Mouse (Mus musculus) limb, embryonic 11.5 days (tissue): ENCODE results near the gene Arnt2. TPM values are rescaled to one million over a fixed set of nuclear protein-coding genes. Genes with fewer than 3 reads are reported as not detected.
A peak's percentile ranks its signal among the peaks of the same experiment; 100 is the strongest.

Source experiments
- ATAC-seq: fragments of 200-750 bp; cut with Nextera tagmentation; 2 replicates; pipeline ENCODE4 v1.8.0; 2017; ENCODE audit warnings: low read depth; ENCODE audit not compliant: insufficient number of reproducible peaks, low FRiP score, low TSS enrichment
- DNase-seq: peaks from one replicate; pipeline ENCODE4 v3.0.0-alpha.2; 2015; ENCODE audit warnings: low spot score
- H3K27ac ChIP-seq: fragments of 300-500 bp; sonication (generic); replicated peaks from 2 replicates; pipeline ENCODE4 v1.5.1; 2014; ENCODE audit warnings: low read depth, mild to moderate bottlenecking, low read length
- H3K27me3 ChIP-seq: fragments of 300-500 bp; sonication (generic); 2 replicates; pipeline ENCODE4 v1.6.1; 2014; ENCODE audit warnings: mild to moderate bottlenecking, low read length, mixed read lengths; ENCODE audit not compliant: control insufficient read depth, insufficient read depth
- H3K36me3 ChIP-seq: fragments of 300-500 bp; sonication (generic); 2 replicates; pipeline ENCODE4 v1.6.1; 2014; ENCODE audit warnings: mild to moderate bottlenecking, low read length, moderate library complexity, mixed read lengths; ENCODE audit not compliant: control insufficient read depth, insufficient read depth
- H3K4me1 ChIP-seq: fragments of 300-500 bp; sonication (generic); 2 replicates; pipeline ENCODE4 v1.6.1; 2014; ENCODE audit warnings: low read length, mixed read lengths; ENCODE audit not compliant: control insufficient read depth, insufficient read depth
- H3K4me2 ChIP-seq: fragments of 300-500 bp; sonication (generic); 2 replicates; pipeline ENCODE4 v1.6.1; 2014; ENCODE audit warnings: low read depth, mild to moderate bottlenecking, moderate library complexity; ENCODE audit not compliant: severe bottlenecking
- H3K4me3 ChIP-seq: fragments of 300-500 bp; sonication (generic); 2 replicates; pipeline ENCODE4 v1.5.1; 2014; ENCODE audit warnings: low read depth, low read length
- H3K9ac ChIP-seq: fragments of 300-500 bp; sonication (generic); 2 replicates; pipeline ENCODE4 v1.6.1; 2014; ENCODE audit warnings: mild to moderate bottlenecking, low read length
- H3K9me3 ChIP-seq: fragments of 300-500 bp; sonication (generic); 2 replicates; pipeline ENCODE4 v1.6.1; 2016; ENCODE audit warnings: low read length; ENCODE audit not compliant: control insufficient read depth
- WGBS: fragments of 180-500 bp; shearing (Covaris S2); extraction: QIAGEN DNeasy Blood & Tissue Kit; methylation state at CpG from one replicate; pipeline ENCODE4 v1.1.7; 2014; 5-methylcytosine and 5-hydroxymethylcytosine counted together
- polyA plus RNA-seq: library from polyadenylated mRNA; unstranded; fragments of >200 nt; fragmentation: Nextera tagmentation; extraction: Ambion mirVana; gene quantifications from 2 replicates; pipeline ENCODE4 v1.2.1, GENCODE M21; 2014

Arnt2 gene
- polyA plus RNA-seq, 1 experiment from 2014 or later: 17.8 TPM

- H3K9me3 ChIP-seq: no peaks in the 10 kb centered on the region
- no peak overlapping the region for H3K4me2 ChIP-seq
- no peak for DNase-seq
- no peak for ATAC-seq
- no peak overlapping the region for H3K4me3 ChIP-seq
- no peaks in the 10 kb centered on the region for H3K27me3 ChIP-seq
- H3K36me3 ChIP-seq: no peaks in the 10 kb centered on the region
- 91% methylated on average over 6 of the region's 6 CpGs for WGBS
- H3K4me1 ChIP-seq: no peaks in the 10 kb centered on the region
- no peak overlapping the region for H3K27ac ChIP-seq
- H3K9ac ChIP-seq: no peak overlapping the region
Measured at GRCm38 (mm10) chr7:84370911-84371592, 38.9 kb downstream of the Arnt2 start.

GRCm38 (mm10) chr7:84366251-84366650 lies 43.7 kb downstream of the Arnt2 start:
- 88% methylated on average over 4 of the region's 4 CpGs for WGBS
- H3K4me2 ChIP-seq: no peak overlapping the region
- no peak overlapping the region for H3K4me3 ChIP-seq
- ATAC-seq (no peak), DNase-seq (no peak)
- no peaks in the 10 kb centered on the region for H3K4me1 ChIP-seq
- no peaks in the 10 kb centered on the region for H3K36me3 ChIP-seq
- no peaks in the 10 kb centered on the region for H3K27me3 ChIP-seq
- no peak overlapping the region for H3K27ac ChIP-seq
- H3K9ac ChIP-seq: no peak overlapping the region
- H3K9me3 ChIP-seq: no peaks in the 10 kb centered on the region

- Histone ChIP-seq H3K27me3 (no peaks in the 10 kb centered on the region), H3K9me3 (no peaks in the 10 kb centered on the region), H3K4me2 (no peak overlapping the region), H3K9ac (no peak overlapping the region), H3K4me1 (no peaks in the 10 kb centered on the region), H3K4me3 (no peak overlapping the region), H3K27ac (no peak overlapping the region), H3K36me3 (no peaks in the 10 kb centered on the region)
- 53% methylated on average over 2 of the region's 2 CpGs for WGBS
- ATAC-seq (no peak), DNase-seq (no peak)
Measured at GRCm38 (mm10) chr7:84362711-84363110, 47.3 kb downstream of the Arnt2 start.

- no peaks in the 10 kb centered on the region for H3K27me3 ChIP-seq
- H3K36me3 ChIP-seq: no peaks in the 10 kb centered on the region
- H3K4me1 ChIP-seq: no peaks in the 10 kb centered on the region
- WGBS: 80% methylated on average over 10 of the region's 10 CpGs
- no peak overlapping the region for H3K9ac ChIP-seq
- no peak overlapping the region for H3K4me2 ChIP-seq
- H3K27ac ChIP-seq: no peak overlapping the region
- no peaks in the 10 kb centered on the region for H3K9me3 ChIP-seq
- DNase-seq (no peak), ATAC-seq (no peak)
- no peak overlapping the region for H3K4me3 ChIP-seq
Measured at GRCm38 (mm10) chr7:84361086-84361684, 48.8 kb downstream of the Arnt2 start.

GRCm38 (mm10) chr7:84358426-84358825 lies 51.5 kb downstream of the Arnt2 start:
- H3K27me3 ChIP-seq: no peaks in the 10 kb centered on the region
- H3K4me3 ChIP-seq: no peak overlapping the region
- ATAC-seq (no peak), DNase-seq (no peak)
- H3K27ac ChIP-seq: no peak overlapping the region
- no peaks in the 10 kb centered on the region for H3K9me3 ChIP-seq
- H3K4me2 ChIP-seq: no peak overlapping the region
- WGBS: 68% methylated on average over 1 of the region's 1 CpGs
- H3K9ac ChIP-seq: no peak overlapping the region
- no peaks in the 10 kb centered on the region for H3K36me3 ChIP-seq
- H3K4me1 ChIP-seq: no peaks in the 10 kb centered on the region

- H3K4me1 ChIP-seq: no peaks in the 10 kb centered on the region
- H3K27me3 ChIP-seq: no peaks in the 10 kb centered on the region
- no peak for ATAC-seq
- no peaks in the 10 kb centered on the region for H3K9me3 ChIP-seq
- H3K27ac ChIP-seq: no peak overlapping the region
- DNase-seq: peak; percentile 41
- 72% methylated on average over 10 of the region's 10 CpGs for WGBS
- no peak overlapping the region for H3K4me2 ChIP-seq
- no peaks in the 10 kb centered on the region for H3K36me3 ChIP-seq
- no peak overlapping the region for H3K4me3 ChIP-seq
- H3K9ac ChIP-seq: no peak overlapping the region
Measured at GRCm38 (mm10) chr7:84355619-84356570, 54.1 kb downstream of the Arnt2 start.

GRCm38 (mm10) chr7:84354890-84355289 lies 55.1 kb downstream of the Arnt2 start:
- H3K9ac ChIP-seq: no peak overlapping the region
- no peaks in the 10 kb centered on the region for H3K27me3 ChIP-seq
- H3K9me3 ChIP-seq: no peaks in the 10 kb centered on the region
- no peaks in the 10 kb centered on the region for H3K36me3 ChIP-seq
- no peak overlapping the region for H3K27ac ChIP-seq
- 87% methylated on average over 2 of the region's 2 CpGs for WGBS
- no peak overlapping the region for H3K4me3 ChIP-seq
- no peak for DNase-seq
- no peak for ATAC-seq
- H3K4me1 ChIP-seq: no peaks in the 10 kb centered on the region
- H3K4me2 ChIP-seq: no peak overlapping the region

- no peaks in the 10 kb centered on the region for H3K27me3 ChIP-seq
- no peak for ATAC-seq
- no peak for DNase-seq
- no peaks in the 10 kb centered on the region for H3K4me1 ChIP-seq
- no peak overlapping the region for H3K4me3 ChIP-seq
- no peak overlapping the region for H3K4me2 ChIP-seq
- no peak overlapping the region for H3K27ac ChIP-seq
- 0 out of 2 replicates have a peak, but pooled peaks cover 2% of the 10 kb centered on the region for H3K36me3 ChIP-seq
- H3K9ac ChIP-seq: no peak overlapping the region
- H3K9me3 ChIP-seq: no peaks in the 10 kb centered on the region
Measured at GRCm38 (mm10) chr7:84350529-84350928, 59.4 kb downstream of the Arnt2 start.
